Mouse (Mus musculus): ENCODE data around the gene Jmjd1c.

- no peak for TF ChIP-seq CTCF (IDR thresholded peaks at IDR 0.05; ENCODE audit: control insufficient read depth, insufficient read depth, insufficient read length)
- TF ChIP-seq USF1 (IDR thresholded peaks at IDR 0.05; ENCODE audit: low read depth), result no peak
- TF ChIP-seq MAX (IDR thresholded peaks at IDR 0.05), result no peak
- TF ChIP-seq CEBPB (IDR thresholded peaks at IDR 0.05; ENCODE audit: low read depth), result no peak
- TF ChIP-seq MYOG (IDR thresholded peaks at IDR 0.05; ENCODE audit: control insufficient read depth, extremely low read depth, insufficient read length), result no peak
- TF ChIP-seq MYOD1 (IDR thresholded peaks at IDR 0.05; ENCODE audit: control insufficient read depth, insufficient read length, low read depth), result no peak
Measured at GRCm38 (mm10) chr10:67282531-67282930, 186.6 kb downstream of the Jmjd1c start.
